Mouse (Mus musculus): ENCODE data around the gene Col6a6.

DNA sequence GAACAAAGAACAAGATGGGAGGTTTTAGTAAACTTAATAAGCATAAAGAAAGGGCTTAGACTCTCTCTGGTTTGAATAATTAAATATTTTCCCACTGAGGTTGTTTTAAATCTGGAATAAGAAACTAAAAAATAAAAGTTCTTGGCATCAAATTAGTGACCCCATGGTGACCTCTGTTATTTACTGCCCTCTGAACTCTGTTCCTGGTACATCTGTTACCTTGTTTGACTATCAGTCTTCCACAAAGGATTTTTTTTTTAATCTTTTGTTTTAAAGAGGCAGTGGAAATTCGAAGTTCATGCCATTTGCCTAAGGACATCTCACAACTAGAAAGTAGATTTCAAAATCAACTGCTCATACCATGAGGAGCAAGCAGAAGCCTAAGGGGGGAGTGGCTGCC, 73.7 kb downstream of the Col6a6 start:
- TF ChIP-seq MAFK (IDR thresholded peaks at IDR 0.05; ENCODE audit: insufficient read depth, low read depth, low read length), result no peak
- TF ChIP-seq HCFC1 (IDR thresholded peaks at IDR 0.05; ENCODE audit: borderline replicate concordance, insufficient read depth, low read length), result no peak
- no peak for TF ChIP-seq ZNF384 (IDR thresholded peaks at IDR 0.05; ENCODE audit: low read depth, low read length)
